Mouse (Mus musculus) left cerebral cortex, postnatal 25 days (tissue): ENCODE results near the gene Prpsap1. TPM values are rescaled to one million over a fixed set of nuclear protein-coding genes. Genes with fewer than 3 reads are reported as not detected.

Source experiments
- DNase-seq, 2 experiments: peaks; one replicate each; pipeline ENCODE4 v3.0.0; 2022; ENCODE audit warnings: low spot score in 2 of 2, mixed read lengths in 1 of 2
- intact Hi-C: fragments of 180-260 bp; cut with DNase I; formaldehyde crosslinking; loops from one replicate; pipeline ENCODE4 v1.15.1; 2025
- total RNA-seq, 2 experiments: library from RNA; stranded (reverse); gene quantifications; 2 replicates each; pipeline ENCODE4 v1.2.3; 2021

The Prpsap1 gene
- total RNA-seq, 2 experiments from 2014 or later: 65.7 to 76.2 TPM

DNA sequence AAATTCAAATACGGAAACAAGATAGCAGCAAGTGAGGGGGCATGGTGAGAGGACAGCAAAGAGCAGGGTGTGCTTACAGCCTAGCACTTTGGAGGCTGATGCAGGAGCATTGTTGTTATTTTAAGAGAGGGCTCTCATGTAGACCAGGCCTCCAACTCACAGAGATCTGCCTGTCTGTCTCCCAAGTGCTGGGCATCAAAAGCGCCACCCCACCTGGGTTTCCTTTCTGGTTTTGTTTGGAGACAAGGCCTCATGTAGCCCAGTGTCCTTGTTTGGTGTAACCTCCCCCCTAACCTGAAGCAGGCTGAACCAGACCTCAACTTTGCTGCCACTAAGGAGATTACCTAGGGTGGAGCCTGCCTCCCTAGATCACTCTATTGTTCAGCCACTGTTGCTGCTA, 71.4 kb downstream of the Prpsap1 start:
- intact Hi-C loops: no loop called here

DNA sequence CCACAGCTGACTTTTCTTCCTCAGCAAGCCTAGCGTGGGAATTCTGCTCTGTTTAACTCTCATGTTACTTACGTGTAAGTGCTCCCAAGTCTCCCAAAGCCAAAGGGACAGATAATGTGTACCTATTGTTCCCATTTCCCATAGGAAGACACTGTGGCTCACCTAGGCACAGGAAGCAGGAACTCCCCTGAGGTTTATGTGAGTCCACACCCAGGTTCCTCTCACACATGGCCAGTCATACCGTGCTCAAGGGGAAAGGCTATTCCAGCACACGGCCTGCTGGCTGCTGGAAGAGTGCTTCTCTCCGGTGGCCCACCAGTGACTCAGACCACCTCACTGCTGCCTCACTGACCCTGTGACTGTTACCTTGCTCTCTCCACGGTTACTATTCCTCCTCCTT, 72.9 kb downstream of the Prpsap1 start:
- DNase-seq: no peak
- intact Hi-C loops: no loop called here

More for the DNA sequence above, 71.4 kb downstream of the Prpsap1 start:
- no peak for DNase-seq

Other genes with a start within 250 kb of the Prpsap1 start
- 10 to 100 TPM; 65.8 to 69.8 TPM for gene Srp68, start 220.0 kb downstream of the Prpsap1 start, total RNA-seq
- gene Galr2, start 213.3 kb downstream of the Prpsap1 start, total RNA-seq: not detected
- 10 to 100 TPM; 95.7 to 97.4 TPM for gene Exoc7, start 187.0 kb downstream of the Prpsap1 start, total RNA-seq
- 1 to 10 TPM; 4.8 to 6.3 TPM for gene Foxj1, start 158.8 kb downstream of the Prpsap1 start, total RNA-seq
- gene Rnf157, start 81.2 kb downstream of the Prpsap1 start, total RNA-seq: 100 to 1,000 TPM; 252 to 278 TPM
- gene Ubald2, start 60.1 kb downstream of the Prpsap1 start, total RNA-seq: 10 to 100 TPM; 31.3 to 33.7 TPM
- gene Qrich2, start 28.0 kb downstream of the Prpsap1 start, total RNA-seq: not detected
- gene Sphk1, start 36.7 kb upstream of the Prpsap1 start, total RNA-seq: 1 to 10 TPM; 4.9 to 5.5 TPM
- 100 to 1,000 TPM; 117 to 119 TPM for gene Ube2o, start 87.2 kb upstream of the Prpsap1 start, total RNA-seq
- gene Aanat, start 92.2 kb upstream of the Prpsap1 start, total RNA-seq: 1 to 10 TPM in 1 of 2 experiments, under 1 TPM in 1; 0.64 to 1.5 TPM
- gene Rhbdf2, start 132.8 kb upstream of the Prpsap1 start, total RNA-seq: 1 to 10 TPM; 1.3 to 1.4 TPM
- 1 to 10 TPM; 4.6 to 6.7 TPM for gene Prcd, start 159.3 kb upstream of the Prpsap1 start, total RNA-seq
- gene Cygb, start 160.1 kb upstream of the Prpsap1 start, total RNA-seq: 10 to 100 TPM; 39.9 TPM